Mouse (Mus musculus) neural tube, embryonic 11.5 days (tissue): ENCODE results near the gene Tead1. TPM values are rescaled to one million over a fixed set of nuclear protein-coding genes. Genes with fewer than 3 reads are reported as not detected.

Source experiments
- ATAC-seq: fragments of 200-750 bp; cut with Nextera tagmentation; 2 replicates; pipeline ENCODE4 v1.8.0; 2017; ENCODE audit warnings: moderate number of reproducible peaks, mild to moderate bottlenecking, moderate TSS enrichment, moderate library complexity; ENCODE audit not compliant: insufficient read depth, low FRiP score, low TSS enrichment
- DNase-seq: peaks from one replicate; pipeline ENCODE4 v3.0.0-alpha.2; 2015; ENCODE audit warnings: low spot score
- H3K27ac ChIP-seq: fragments of 300-500 bp; sonication (generic); 2 replicates; pipeline ENCODE4 v1.5.1; 2014; ENCODE audit warnings: low read depth, mild to moderate bottlenecking, low read length
- H3K27me3 ChIP-seq: fragments of 300-500 bp; sonication (generic); 2 replicates; pipeline ENCODE4 v1.6.1; 2014; ENCODE audit warnings: mild to moderate bottlenecking, low read length, mixed read lengths; ENCODE audit not compliant: control insufficient read depth, insufficient read depth
- H3K36me3 ChIP-seq: fragments of 300-500 bp; sonication (generic); 2 replicates; pipeline ENCODE4 v1.6.1; 2014; ENCODE audit warnings: mild to moderate bottlenecking, low read length, moderate library complexity, mixed read lengths; ENCODE audit not compliant: control insufficient read depth, insufficient read depth
- H3K4me1 ChIP-seq: fragments of 300-500 bp; sonication (generic); 2 replicates; pipeline ENCODE4 v1.6.1; 2014; ENCODE audit warnings: low read length, mixed read lengths; ENCODE audit not compliant: control insufficient read depth, insufficient read depth
- H3K4me2 ChIP-seq: fragments of 300-500 bp; sonication (generic); 2 replicates; pipeline ENCODE4 v1.6.1; 2014; ENCODE audit warnings: low read depth, mild to moderate bottlenecking, moderate library complexity
- H3K4me3 ChIP-seq: fragments of 300-500 bp; sonication (generic); 2 replicates; pipeline ENCODE4 v1.5.1; 2014; ENCODE audit warnings: low read depth, low read length
- H3K9ac ChIP-seq: fragments of 300-500 bp; sonication (generic); 2 replicates; pipeline ENCODE4 v1.6.1; 2014; ENCODE audit warnings: mild to moderate bottlenecking, low read length
- H3K9me3 ChIP-seq: fragments of 300-500 bp; sonication (generic); 2 replicates; pipeline ENCODE4 v1.6.1; 2016; ENCODE audit warnings: low read length; ENCODE audit not compliant: control insufficient read depth
- WGBS: fragments of 180-500 bp; shearing (Covaris S2); extraction: QIAGEN DNeasy Blood & Tissue Kit; methylation state at CpG from one replicate; pipeline ENCODE4 v1.1.7; 2014; 5-methylcytosine and 5-hydroxymethylcytosine counted together
- polyA plus RNA-seq: library from polyadenylated mRNA; unstranded; fragments of >200 nt; fragmentation: Nextera tagmentation; extraction: Ambion mirVana; gene quantifications from 2 replicates; pipeline ENCODE4 v1.2.1, GENCODE M21; 2014

Tead1 gene
- 11.9 and 13.2 TPM in 2 replicates for polyA plus RNA-seq

DNA sequence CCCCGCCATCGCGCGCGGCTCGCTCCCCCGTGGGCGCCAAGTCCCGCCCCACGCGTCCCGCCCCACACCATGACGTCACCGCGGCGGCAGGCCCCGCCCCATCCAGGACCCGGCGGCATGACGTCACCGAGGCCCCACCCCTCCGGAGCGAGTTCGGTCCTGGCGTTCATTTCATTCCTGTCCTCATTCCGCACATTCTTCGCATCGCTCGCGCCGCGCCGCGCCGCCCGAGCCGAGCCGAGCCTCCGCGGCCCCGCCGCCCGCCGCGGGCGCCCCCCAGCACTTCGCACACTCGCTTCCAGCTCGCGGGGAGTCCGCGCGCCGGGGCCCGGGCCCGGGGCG, at the start of gene Tead1:
Tead1 (plus strand) TSS at position 148 of the 342 bp plus-strand sequence.
- no peaks in the 10 kb centered on the region for H3K36me3 ChIP-seq
- peak within 1 kb of the TSS; percentile 81 for H3K4me2 ChIP-seq
- peaks cover 15% of the 10 kb centered on the region for H3K4me1 ChIP-seq
- peak within 1 kb of the TSS; percentile 95 for H3K4me3 ChIP-seq
- H3K9ac ChIP-seq: peak within 1 kb of the TSS; percentile 75
- DNase-seq: peak; percentile 93
- H3K27ac ChIP-seq: peak within 1 kb of the TSS; percentile 93
- WGBS: under 1% methylated on average over 56 of the region's 57 CpGs
- no peaks in the 10 kb centered on the region for H3K27me3 ChIP-seq
- no peaks in the 10 kb centered on the region for H3K9me3 ChIP-seq
- peak; percentile 87 for ATAC-seq

DNA sequence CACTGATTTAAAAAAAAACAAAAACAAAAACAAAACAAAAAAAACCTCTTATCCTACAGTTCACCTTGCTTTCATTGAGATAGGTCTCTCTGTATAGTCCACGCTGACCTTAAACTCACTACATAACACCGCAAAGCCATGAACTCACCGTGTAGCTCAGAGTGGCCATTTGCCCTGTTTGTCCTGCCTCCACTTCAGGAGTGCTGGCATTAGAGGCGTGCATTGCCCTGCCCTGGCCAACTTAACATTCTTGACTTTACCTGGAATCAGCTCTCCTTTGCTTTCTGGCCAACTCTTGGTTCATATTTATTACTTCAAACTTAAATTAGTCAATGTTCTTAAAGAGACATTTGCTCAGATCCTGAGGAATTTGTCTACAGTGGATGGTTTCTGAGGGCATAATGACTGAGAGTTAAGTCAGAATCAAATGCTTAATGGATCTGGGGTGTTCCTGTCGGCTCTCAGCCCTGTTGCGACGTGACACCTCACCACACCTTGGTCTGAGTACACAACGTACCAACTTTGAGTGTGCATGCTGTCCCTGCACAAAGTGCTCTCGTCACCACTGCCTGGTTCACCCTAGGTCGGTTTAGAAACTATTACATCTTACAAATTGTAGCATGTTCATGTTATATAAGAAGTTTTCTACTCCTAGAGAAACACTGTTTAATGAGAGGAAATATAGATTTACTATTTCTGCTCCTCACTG, 44.5 kb upstream of the Tead1 start:
- DNase-seq: no peak
- H3K4me3 ChIP-seq: no peak overlapping the region
- no peak for ATAC-seq
- no peaks in the 10 kb centered on the region for H3K4me1 ChIP-seq
- H3K27ac ChIP-seq: no peak overlapping the region
- no peaks in the 10 kb centered on the region for H3K27me3 ChIP-seq
- H3K36me3 ChIP-seq: no peaks in the 10 kb centered on the region
- H3K9me3 ChIP-seq: no peaks in the 10 kb centered on the region
- 86% methylated on average over 10 of the region's 10 CpGs for WGBS
- no peak overlapping the region for H3K4me2 ChIP-seq
- no peak overlapping the region for H3K9ac ChIP-seq

DNA sequence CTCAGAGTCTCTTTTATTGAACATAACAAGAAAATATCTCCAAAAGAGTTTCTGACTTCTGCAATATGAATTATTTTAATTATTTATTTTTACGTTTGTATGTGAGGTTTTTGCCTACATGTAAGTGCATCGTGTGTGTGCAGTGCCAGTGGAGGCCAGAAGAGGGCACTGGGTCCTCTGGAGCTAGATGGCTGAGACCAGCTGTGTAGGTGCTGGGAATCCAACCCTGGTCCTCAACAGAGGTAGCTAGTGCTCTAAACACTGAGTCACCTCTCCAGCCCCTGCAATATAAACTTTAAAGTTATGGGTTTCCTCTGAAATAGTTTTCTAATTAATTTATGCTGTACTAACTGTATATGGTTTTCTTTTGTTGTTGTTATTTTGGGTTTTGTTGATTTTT, 43.2 kb upstream of the Tead1 start:
- Histone ChIP-seq H3K4me3 (no peak overlapping the region), H3K9me3 (no peaks in the 10 kb centered on the region), H3K27me3 (no peaks in the 10 kb centered on the region), H3K36me3 (no peaks in the 10 kb centered on the region), H3K9ac (no peak overlapping the region), H3K4me2 (no peak overlapping the region), H3K4me1 (no peaks in the 10 kb centered on the region), H3K27ac (no peak overlapping the region)
- DNase-seq (no peak), ATAC-seq (no peak)
- WGBS: 90% methylated on average over 2 of the region's 2 CpGs

DNA sequence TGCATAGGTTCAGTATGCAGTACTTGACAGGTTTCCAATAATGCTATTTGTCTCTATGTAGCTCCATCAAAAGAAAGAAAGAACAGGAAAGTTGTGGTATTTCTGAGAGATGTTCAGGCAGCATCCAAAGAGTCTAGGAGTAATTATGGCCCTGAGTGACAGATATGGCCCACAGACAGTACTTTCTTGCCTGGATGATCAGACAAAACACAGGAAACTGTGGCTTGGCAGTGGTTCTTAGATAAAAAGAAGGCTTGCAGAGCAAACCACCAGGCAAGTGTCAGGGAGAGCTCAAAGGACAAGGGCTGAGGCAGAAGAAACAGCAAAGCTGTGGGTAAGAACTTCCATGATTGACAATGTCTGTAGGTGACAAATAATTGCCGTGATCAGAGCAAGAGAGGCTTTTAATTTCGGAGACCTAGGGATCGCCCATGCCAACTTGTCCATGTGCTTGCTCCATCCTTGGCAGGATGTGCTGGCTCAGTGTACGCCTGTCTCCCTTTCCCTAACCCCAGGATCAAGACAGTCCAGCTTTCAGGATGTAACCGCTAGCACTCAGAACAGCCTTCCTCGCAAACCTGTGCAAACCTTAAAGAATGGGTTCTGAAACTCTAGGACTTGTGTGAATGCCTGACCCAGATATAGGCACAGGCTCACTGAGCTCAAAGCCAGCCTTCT, 35.1 kb upstream of the Tead1 start:
- Histone ChIP-seq H3K9ac (no peak overlapping the region), H3K9me3 (no peaks in the 10 kb centered on the region), H3K27ac (no peak overlapping the region), H3K4me1 (no peaks in the 10 kb centered on the region), H3K4me3 (no peak overlapping the region), H3K4me2 (no peak overlapping the region), H3K27me3 (no peaks in the 10 kb centered on the region), H3K36me3 (no peaks in the 10 kb centered on the region)
- no peak for ATAC-seq
- 95% methylated on average over 6 of the region's 6 CpGs for WGBS
- DNase-seq: no peak

DNA sequence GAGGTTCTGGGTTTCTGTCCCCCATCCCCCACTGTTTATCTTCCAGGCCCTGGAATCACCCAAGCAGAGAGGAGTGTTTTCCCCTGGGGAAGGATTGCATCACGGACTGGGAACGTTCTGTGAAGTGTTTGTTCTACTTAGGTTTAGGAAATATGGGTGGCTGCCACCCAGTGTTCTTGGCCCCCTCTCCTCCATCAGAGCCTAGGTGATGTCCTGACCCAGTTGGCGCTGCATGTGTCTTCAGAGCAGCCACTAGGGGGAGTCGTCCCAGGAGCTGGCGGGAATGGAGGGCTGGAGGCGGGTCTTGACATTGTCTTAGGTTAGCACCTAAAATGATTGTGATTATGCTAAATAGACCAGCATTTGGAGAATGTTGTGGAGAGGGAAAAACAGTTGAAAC, 34.4 kb upstream of the Tead1 start:
- 82% methylated on average over 6 of the region's 6 CpGs for WGBS

DNA sequence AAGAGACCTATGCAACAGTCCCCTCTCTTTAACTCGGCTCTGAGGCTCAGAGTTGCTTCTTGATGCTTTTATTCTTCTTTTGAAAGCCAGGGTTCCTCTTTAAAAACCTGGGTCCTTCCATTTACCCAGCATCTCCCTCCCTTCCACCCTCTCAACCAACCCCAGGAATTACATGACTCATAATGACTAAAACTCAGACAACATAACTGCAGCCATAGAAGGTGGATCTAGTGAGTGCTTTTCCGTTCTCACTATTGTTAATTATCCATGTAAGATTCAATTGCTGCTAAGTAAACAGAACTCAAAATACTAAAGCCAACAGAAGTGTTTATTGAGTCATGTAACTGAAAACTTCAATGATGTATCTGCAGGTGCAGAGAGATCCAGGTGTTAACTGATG, 33.4 kb upstream of the Tead1 start:
- H3K36me3 ChIP-seq: no peaks in the 10 kb centered on the region
- no peak overlapping the region for H3K27ac ChIP-seq
- H3K4me1 ChIP-seq: no peaks in the 10 kb centered on the region
- DNase-seq (no peak), ATAC-seq (no peak)
- H3K4me3 ChIP-seq: no peak overlapping the region
- no peaks in the 10 kb centered on the region for H3K9me3 ChIP-seq
- no peaks in the 10 kb centered on the region for H3K27me3 ChIP-seq
- H3K9ac ChIP-seq: no peak overlapping the region
- WGBS: 88% methylated on average over 2 of the region's 2 CpGs
- H3K4me2 ChIP-seq: no peak overlapping the region

More for the DNA sequence above, 34.4 kb upstream of the Tead1 start:
- no peak overlapping the region for H3K27ac ChIP-seq
- no peak overlapping the region for H3K4me3 ChIP-seq
- no peaks in the 10 kb centered on the region for H3K27me3 ChIP-seq
- H3K4me1 ChIP-seq: no peaks in the 10 kb centered on the region
- H3K36me3 ChIP-seq: no peaks in the 10 kb centered on the region
- H3K9ac ChIP-seq: no peak overlapping the region
- ATAC-seq (no peak), DNase-seq (no peak)
- H3K4me2 ChIP-seq: no peak overlapping the region
- no peaks in the 10 kb centered on the region for H3K9me3 ChIP-seq

DNA sequence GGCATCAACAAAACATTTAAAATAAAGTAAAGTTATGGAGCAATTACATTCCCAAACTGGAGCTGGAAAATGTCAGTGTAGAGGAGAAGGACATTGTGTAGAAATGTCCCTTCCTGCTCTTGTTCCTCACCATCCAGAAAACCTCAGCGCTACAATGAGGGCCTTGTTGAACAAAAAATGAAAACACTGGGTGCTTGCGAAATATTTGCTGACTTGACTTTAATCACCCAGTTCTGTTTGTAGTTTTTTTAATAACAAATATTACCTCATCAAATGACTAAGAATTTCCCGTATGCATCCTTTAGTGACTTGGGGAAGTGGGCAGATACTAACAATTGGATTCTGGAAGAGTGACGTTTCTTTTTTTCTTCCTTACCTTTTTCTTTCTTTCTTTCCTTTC, 31.7 kb upstream of the Tead1 start:
- H3K4me1 ChIP-seq: no peaks in the 10 kb centered on the region
- ATAC-seq (no peak), DNase-seq (no peak)
- 95% methylated on average over 4 of the region's 4 CpGs for WGBS
- no peak overlapping the region for H3K4me2 ChIP-seq
- H3K36me3 ChIP-seq: no peaks in the 10 kb centered on the region
- H3K27ac ChIP-seq: no peak overlapping the region
- H3K9me3 ChIP-seq: no peaks in the 10 kb centered on the region
- no peak overlapping the region for H3K9ac ChIP-seq
- no peak overlapping the region for H3K4me3 ChIP-seq
- no peaks in the 10 kb centered on the region for H3K27me3 ChIP-seq

DNA sequence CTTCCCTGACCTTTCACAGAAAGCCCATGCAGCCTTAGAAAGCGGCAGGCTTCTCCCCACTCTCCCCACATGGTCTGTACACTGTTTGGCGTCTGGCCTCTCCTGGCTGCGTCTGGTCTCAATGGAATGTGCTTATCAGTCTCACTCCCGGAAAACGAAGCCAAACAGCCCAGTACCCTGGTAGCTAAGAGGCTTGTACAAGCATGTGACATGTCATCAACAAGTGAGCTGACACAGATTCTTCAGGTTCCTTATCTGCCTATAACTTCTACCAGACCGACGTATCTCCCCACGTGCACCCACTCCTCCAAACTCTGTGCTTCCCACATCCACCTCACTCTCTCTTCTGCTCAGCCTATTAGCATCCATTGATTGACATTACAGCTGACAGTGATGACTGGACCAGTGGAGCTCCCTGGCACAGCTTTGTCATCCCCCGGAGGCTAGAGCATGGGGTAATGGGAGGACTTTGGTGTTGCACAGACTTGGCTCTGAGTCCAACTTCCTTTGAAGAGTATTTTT, 22.9 kb upstream of the Tead1 start:
- no peak for ATAC-seq
- H3K36me3 ChIP-seq: no peaks in the 10 kb centered on the region
- no peak overlapping the region for H3K4me3 ChIP-seq
- 66% methylated on average over 9 of the region's 9 CpGs for WGBS
- no peak for DNase-seq
- no peaks in the 10 kb centered on the region for H3K27me3 ChIP-seq
- H3K27ac ChIP-seq: no peak overlapping the region
- no peak overlapping the region for H3K9ac ChIP-seq
- H3K4me2 ChIP-seq: no peak overlapping the region
- no peaks in the 10 kb centered on the region for H3K4me1 ChIP-seq
- H3K9me3 ChIP-seq: no peaks in the 10 kb centered on the region

DNA sequence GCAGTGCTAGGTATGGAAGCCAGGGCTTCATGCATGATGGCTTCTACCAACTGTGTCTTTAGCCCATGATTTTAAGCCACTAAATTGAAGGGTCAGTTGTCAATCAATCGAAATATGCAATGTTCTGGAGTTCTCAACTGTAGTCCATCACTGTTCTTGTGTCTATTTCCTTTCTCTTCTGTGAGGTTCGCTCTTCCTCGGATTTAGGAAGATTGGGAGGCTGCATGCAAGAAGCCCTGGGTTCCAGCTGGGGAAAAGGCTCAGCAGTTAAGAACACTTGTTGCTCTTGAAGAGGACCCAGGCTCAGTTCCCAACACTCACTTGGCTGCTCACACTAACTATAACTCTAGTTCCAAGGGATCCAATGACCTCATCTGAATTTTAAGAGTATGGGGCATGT, 20.2 kb upstream of the Tead1 start:
- H3K4me1 ChIP-seq: 0 out of 2 replicates have a peak, but pooled peaks cover 2% of the 10 kb centered on the region
- H3K4me2 ChIP-seq: no peak overlapping the region
- H3K9me3 ChIP-seq: no peaks in the 10 kb centered on the region
- no peaks in the 10 kb centered on the region for H3K27me3 ChIP-seq
- no peak overlapping the region for H3K4me3 ChIP-seq
- H3K27ac ChIP-seq: no peak overlapping the region
- no peak overlapping the region for H3K9ac ChIP-seq
- no peak for DNase-seq
- WGBS: 93% methylated on average over 3 of the region's 3 CpGs
- H3K36me3 ChIP-seq: no peaks in the 10 kb centered on the region
- ATAC-seq: no peak
